Mouse (Mus musculus) small intestine, adult 2 months (tissue): ENCODE results near the gene Tpst2. TPM values are rescaled to one million over a fixed set of nuclear protein-coding genes. Genes with fewer than 3 reads are reported as not detected.

Source experiments
- H3K27ac ChIP-seq: fragments of 200-500 bp; 2 replicates; pipeline ENCODE4 v1.5.1; 2012; ENCODE audit warnings: low read depth, low read length, control low read depth, inconsistent platforms; ENCODE audit not compliant: insufficient read depth
- H3K27me3 ChIP-seq: fragments of 200-500 bp; 2 replicates; pipeline ENCODE4 v1.6.1; 2012; ENCODE audit warnings: mild to moderate bottlenecking, moderate library complexity, low read length, inconsistent platforms; ENCODE audit not compliant: control insufficient read depth, insufficient read depth
- H3K36me3 ChIP-seq: fragments of 200-500 bp; 2 replicates; pipeline ENCODE4 v1.6.1; 2012; ENCODE audit warnings: mild to moderate bottlenecking, low read length, control low read depth, inconsistent platforms; ENCODE audit not compliant: control insufficient read depth, insufficient read depth
- H3K4me1 ChIP-seq: fragments of 200-500 bp; 2 replicates; pipeline ENCODE4 v1.6.1; 2012; ENCODE audit warnings: low read length, inconsistent platforms, mixed read lengths; ENCODE audit not compliant: control insufficient read depth, insufficient read depth, insufficient read length
- H3K4me3 ChIP-seq: fragments of 200-500 bp; 2 replicates; pipeline ENCODE4 v1.5.1; 2012; ENCODE audit warnings: low read depth, mild to moderate bottlenecking, control low read depth, inconsistent platforms, low read length, moderate library complexity
- CTCF ChIP-seq: fragments of 200-500 bp; IDR thresholded peaks from 2 replicates; pipeline ENCODE4 v1.5.1; 2012; ENCODE audit warnings: low read depth, mild to moderate bottlenecking, control low read depth, inconsistent platforms, low read length, moderate library complexity, mixed read lengths; ENCODE audit not compliant: insufficient replicate concordance, insufficient read length; ENCODE audit errors: extremely low read depth
- POLR2A ChIP-seq: fragments of 200-500 bp; IDR thresholded peaks from 2 replicates; pipeline ENCODE4 v1.6.1; 2012; ENCODE audit warnings: low read depth, mild to moderate bottlenecking, control low read depth, inconsistent platforms, low read length, moderate library complexity
- WGBS: fragments of 180-500 bp; shearing (Covaris S2); methylation state at CpG from one replicate; pipeline ENCODE4 v1.1.7; 2018; 5-methylcytosine and 5-hydroxymethylcytosine counted together
- polyA plus RNA-seq: library from polyadenylated mRNA; depleted of rRNA; stranded (reverse); fragments of >200 nt; gene quantifications from 2 replicates; pipeline ENCODE4 v1.2.3, GENCODE M21; 2012

Gene Tpst2
- polyA plus RNA-seq, 1 experiment = 35.4 TPM

GRCm38 (mm10) chr5:112254282-112254806, 22.1 kb upstream of the Tpst2 start:
- Histone ChIP-seq H3K4me1 (peaks cover 11% of the 10 kb centered on the region), H3K27ac (0 out of 2 replicates have a peak overlapping the region, but pooled peaks have one; percentile 36), H3K27me3 (no peaks in the 10 kb centered on the region), H3K36me3 (no peaks in the 10 kb centered on the region), H3K4me3 (no peak overlapping the region)
- TF ChIP-seq CTCF (no peak), POLR2A (no peak)
- 31% methylated on average over 7 of the region's 7 CpGs for WGBS

GRCm38 (mm10) chr5:112255426-112255825, 21.1 kb upstream of the Tpst2 start, which contains the start of gene Crybb1:
TSS of gene Crybb1 (plus strand) at chr5:112255815.
- Histone ChIP-seq H3K27ac (0 out of 2 replicates have a peak within 1 kb of the TSS, but pooled peaks have one; percentile 36), H3K4me3 (no peak within 1 kb of the TSS), H3K4me1 (peaks cover 11% of the 10 kb centered on the region), H3K36me3 (no peaks in the 10 kb centered on the region), H3K27me3 (no peaks in the 10 kb centered on the region)
- 67% methylated on average over 3 of the region's 3 CpGs for WGBS
- no peak for TF ChIP-seq POLR2A
- TF ChIP-seq CTCF = no peak

GRCm38 (mm10) chr5:112256457-112256856, 20.0 kb upstream of the Tpst2 start:
- WGBS = 68% methylated on average over 9 of the region's 9 CpGs
- TF ChIP-seq CTCF = no peak

GRCm38 (mm10) chr5:112257896-112258295, 18.6 kb upstream of the Tpst2 start:
- no peak for TF ChIP-seq POLR2A
- TF ChIP-seq CTCF = no peak
- WGBS = 51% methylated on average over 3 of the region's 3 CpGs
- Histone ChIP-seq H3K4me1 (peaks cover 11% of the 10 kb centered on the region), H3K27ac (no peak overlapping the region), H3K36me3 (no peaks in the 10 kb centered on the region), H3K4me3 (no peak overlapping the region), H3K27me3 (no peaks in the 10 kb centered on the region)

More at GRCm38 (mm10) chr5:112256457-112256856, 20.0 kb upstream of the Tpst2 start:
- Histone ChIP-seq H3K27me3 (no peaks in the 10 kb centered on the region), H3K4me3 (no peak overlapping the region), H3K27ac (no peak overlapping the region), H3K36me3 (no peaks in the 10 kb centered on the region), H3K4me1 (peaks cover 11% of the 10 kb centered on the region)

- WGBS = 63% methylated on average over 16 of the region's 16 CpGs
- H3K27ac ChIP-seq = no peak overlapping the region
- no peak overlapping the region for H3K4me3 ChIP-seq
- H3K27me3 ChIP-seq = no peaks in the 10 kb centered on the region
- TF ChIP-seq POLR2A (no peak), CTCF (no peak)
- H3K36me3 ChIP-seq = no peaks in the 10 kb centered on the region
- no peaks in the 10 kb centered on the region for H3K4me1 ChIP-seq
Observed at GRCm38 (mm10) chr5:112259862-112260650, 16.4 kb upstream of the Tpst2 start.

GRCm38 (mm10) chr5:112260818-112261217, 15.7 kb upstream of the Tpst2 start:
- Histone ChIP-seq H3K4me1 (no peaks in the 10 kb centered on the region), H3K27ac (no peak overlapping the region), H3K36me3 (no peaks in the 10 kb centered on the region), H3K4me3 (no peak overlapping the region), H3K27me3 (no peaks in the 10 kb centered on the region)
- no peak for TF ChIP-seq POLR2A
- TF ChIP-seq CTCF = no peak
- WGBS = 72% methylated on average over 3 of the region's 3 CpGs

- no peak overlapping the region for H3K4me3 ChIP-seq
- no peaks in the 10 kb centered on the region for H3K4me1 ChIP-seq
- 72% methylated on average over 7 of the region's 7 CpGs for WGBS
- H3K27ac ChIP-seq = no peak overlapping the region
- H3K36me3 ChIP-seq = no peaks in the 10 kb centered on the region
- TF ChIP-seq CTCF (no peak), POLR2A (no peak)
- no peaks in the 10 kb centered on the region for H3K27me3 ChIP-seq
Observed at GRCm38 (mm10) chr5:112264099-112264498, 12.4 kb upstream of the Tpst2 start.

GRCm38 (mm10) chr5:112265110-112265509, 11.4 kb upstream of the Tpst2 start:
- no peaks in the 10 kb centered on the region for H3K36me3 ChIP-seq
- H3K27me3 ChIP-seq = no peaks in the 10 kb centered on the region
- H3K4me3 ChIP-seq = no peak overlapping the region
- TF ChIP-seq CTCF = no peak
- no peak for TF ChIP-seq POLR2A
- no peaks in the 10 kb centered on the region for H3K4me1 ChIP-seq
- no peak overlapping the region for H3K27ac ChIP-seq
- 65% methylated on average over 5 of the region's 5 CpGs for WGBS
